Mouse (Mus musculus) E14TG2a.4 (cell line): ENCODE measurements at regions not wholly inside any gene's neighbourhood (a gene's known extent, or its start where the extent isn't known, plus 50 kb on each side); places are given as distances from the start of the nearest gene placed in this dataset.

Experiments
- CTCF ChIP-seq: conservative IDR thresholded peaks from 2 replicates; pipeline ENCODE4 v1.5.1; 2014; ENCODE audit warnings: low read length
- NANOG ChIP-seq: IDR thresholded peaks from 2 replicates; pipeline ENCODE4 v1.6.1; 2014; ENCODE audit warnings: borderline replicate concordance, low read length, mixed read lengths

DNA sequence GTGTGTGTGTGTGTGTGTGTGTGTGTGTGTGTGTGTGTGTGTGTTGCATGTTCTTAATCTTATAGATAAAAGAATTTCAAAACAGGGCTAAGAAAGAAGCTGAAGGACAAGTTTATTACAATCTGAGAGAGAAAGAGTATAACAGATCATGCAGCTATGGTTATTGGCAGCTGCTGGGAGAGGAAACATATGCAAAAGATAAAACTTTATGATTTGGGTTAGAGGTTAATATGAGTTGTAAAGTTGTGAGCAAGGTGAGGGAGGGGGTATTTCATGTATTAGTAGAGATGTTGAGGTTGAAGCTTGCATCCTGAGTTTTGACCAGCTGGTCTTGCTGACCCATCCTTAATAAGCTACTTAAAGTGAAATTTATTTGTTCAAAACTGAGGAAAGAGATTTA lies 247.8 kb upstream of the Fam174a start:
- TF ChIP-seq CTCF, result no peak
- TF ChIP-seq NANOG, result no peak
